Mouse (Mus musculus) intestine, embryonic 14.5 days (tissue): ENCODE results near the gene Slc25a41. TPM values are rescaled to one million over a fixed set of nuclear protein-coding genes. Genes with fewer than 3 reads are reported as not detected.

Experiments
- ATAC-seq: fragments of 200-750 bp; cut with Nextera tagmentation; replicated peaks from 2 replicates; pipeline ENCODE4 v1.8.0; 2017; ENCODE audit warnings: low read depth, moderate number of reproducible peaks, moderate TSS enrichment, moderate library complexity; ENCODE audit not compliant: low FRiP score, low TSS enrichment
- DNase-seq: peaks from one replicate; pipeline ENCODE4 v3.0.0-alpha.2; 2018; ENCODE audit warnings: low spot score
- H3K27ac ChIP-seq: fragments of 300-500 bp; sonication (generic); 2 replicates; pipeline ENCODE4 v1.5.1; 2014; ENCODE audit warnings: low read depth, mild to moderate bottlenecking, control low read depth
- H3K27me3 ChIP-seq: fragments of 300-500 bp; sonication (generic); replicated peaks from 2 replicates; pipeline ENCODE4 v1.6.1; 2014; ENCODE audit warnings: low read length, control low read depth; ENCODE audit not compliant: control insufficient read depth, insufficient read depth
- H3K36me3 ChIP-seq: fragments of 300-500 bp; sonication (generic); 2 replicates; pipeline ENCODE4 v1.6.1; 2014; ENCODE audit warnings: low read length, control low read depth; ENCODE audit not compliant: control insufficient read depth, insufficient read depth
- H3K4me1 ChIP-seq: fragments of 300-500 bp; sonication (generic); replicated peaks from 2 replicates; pipeline ENCODE4 v1.6.1; 2014; ENCODE audit warnings: low read length, control low read depth, mixed read lengths; ENCODE audit not compliant: control insufficient read depth, insufficient read depth
- H3K4me2 ChIP-seq: fragments of 300-500 bp; sonication (generic); 2 replicates; pipeline ENCODE4 v1.6.1; 2014; ENCODE audit warnings: low read length
- H3K4me3 ChIP-seq: fragments of 300-500 bp; sonication (generic); 2 replicates; pipeline ENCODE4 v1.5.1; 2014; ENCODE audit warnings: low read depth, low read length, control low read depth, mixed read lengths
- H3K9ac ChIP-seq: fragments of 300-500 bp; sonication (generic); 2 replicates; pipeline ENCODE4 v1.6.1; 2014; ENCODE audit warnings: mild to moderate bottlenecking, low read length
- H3K9me3 ChIP-seq: fragments of 300-500 bp; sonication (generic); 2 replicates; pipeline ENCODE4 v1.6.1; 2016; ENCODE audit warnings: low read length, control low read depth; ENCODE audit not compliant: control insufficient read depth
- WGBS: fragments of 180-500 bp; shearing (Covaris S2); extraction: QIAGEN DNeasy Blood & Tissue Kit; methylation state at CpG from one replicate; pipeline ENCODE4 v1.1.7; 2014; 5-methylcytosine and 5-hydroxymethylcytosine counted together
- polyA plus RNA-seq: library from polyadenylated mRNA; unstranded; fragments of >200 nt; fragmentation: Nextera tagmentation; extraction: Ambion mirVana; gene quantifications from 2 replicates; pipeline ENCODE4 v1.2.1, GENCODE M21; 2014

Slc25a41 gene
- polyA plus RNA-seq, 1 experiment from 2014 or later = not detected

GRCm38 (mm10) chr17:56996506-56996905, 44.9 kb downstream of the Slc25a41 start:
- 0 out of 2 replicates have a peak, but pooled peaks have one; percentile 2 for ATAC-seq

DNA sequence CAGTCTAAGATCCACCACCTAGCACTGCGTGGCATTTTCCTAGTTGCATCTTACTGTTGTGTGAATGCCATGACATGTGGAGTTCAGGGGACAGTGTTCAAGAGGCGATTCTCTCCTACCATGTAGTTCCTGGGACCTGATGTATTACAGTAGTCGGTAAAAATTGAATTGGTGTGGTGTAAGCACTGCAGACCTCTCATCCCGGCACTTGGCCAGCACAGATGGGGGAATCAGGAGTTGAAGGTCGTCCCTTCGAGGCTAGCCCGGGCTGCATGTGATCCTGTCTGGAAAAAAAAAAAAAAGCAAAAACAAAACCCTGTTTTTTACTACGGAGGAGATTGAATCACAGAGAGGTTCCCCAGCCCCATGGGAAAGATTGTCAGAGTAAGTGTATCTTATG, 46.4 kb downstream of the Slc25a41 start:
- H3K4me3 ChIP-seq = no peak overlapping the region
- no peak overlapping the region for H3K4me2 ChIP-seq
- no peak for DNase-seq
- H3K27ac ChIP-seq = no peak overlapping the region
- peaks cover 61% of the 10 kb centered on the region for H3K36me3 ChIP-seq
- no peak for ATAC-seq
- peaks cover 12% of the 10 kb centered on the region for H3K4me1 ChIP-seq
- H3K9me3 ChIP-seq = no peaks in the 10 kb centered on the region
- H3K27me3 ChIP-seq = no peaks in the 10 kb centered on the region
- WGBS = 87% methylated on average over 8 of the region's 8 CpGs
- no peak overlapping the region for H3K9ac ChIP-seq

More at GRCm38 (mm10) chr17:56996506-56996905, 44.9 kb downstream of the Slc25a41 start:
- WGBS = 73% methylated on average over 2 of the region's 2 CpGs
- Histone ChIP-seq H3K27me3 (no peaks in the 10 kb centered on the region), H3K4me1 (peaks cover 6% of the 10 kb centered on the region), H3K36me3 (peaks cover 61% of the 10 kb centered on the region), H3K4me2 (peak overlapping the region; percentile 65), H3K27ac (no peak overlapping the region), H3K9me3 (no peaks in the 10 kb centered on the region), H3K4me3 (0 out of 2 replicates have a peak overlapping the region, but pooled peaks have one; percentile 76), H3K9ac (no peak overlapping the region)
- no peak for DNase-seq

DNA sequence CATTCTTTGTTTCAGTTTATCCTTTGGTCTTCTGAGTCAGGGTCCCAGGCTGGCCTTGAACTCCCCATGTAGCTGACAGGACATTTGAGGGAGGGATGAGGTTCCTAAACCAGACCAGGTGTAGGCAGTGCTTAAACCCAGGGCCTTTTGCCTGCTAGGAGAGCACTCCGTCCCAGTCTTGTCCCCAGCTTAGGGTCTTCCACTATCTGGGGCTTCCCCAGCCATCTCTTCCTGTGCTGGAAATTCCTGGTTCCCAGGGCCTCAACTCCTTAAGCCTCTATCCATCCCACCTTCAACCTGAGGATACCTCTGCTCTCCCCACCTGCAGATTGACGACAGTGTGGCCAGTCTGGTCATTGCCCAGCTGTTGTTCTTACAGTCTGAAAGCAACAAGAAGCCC, 50.5 kb downstream of the Slc25a41 start:
- DNase-seq (no peak), ATAC-seq (no peak)
- Histone ChIP-seq H3K4me3 (peak overlapping the region; percentile 93), H3K9ac (peak overlapping the region; percentile 83), H3K27me3 (no peaks in the 10 kb centered on the region), H3K4me1 (peaks cover 6% of the 10 kb centered on the region), H3K27ac (no peak overlapping the region), H3K36me3 (peaks cover 45% of the 10 kb centered on the region), H3K9me3 (no peaks in the 10 kb centered on the region), H3K4me2 (peak overlapping the region; percentile 76)
- 77% methylated on average over 2 of the region's 2 CpGs for WGBS

GRCm38 (mm10) chr17:56990115-56990746, 51.2 kb downstream of the Slc25a41 start, which contains the start of gene Clpp:
Clpp (plus strand) TSS chr17:56990305.
- Histone ChIP-seq H3K27me3 (no peaks in the 10 kb centered on the region), H3K4me1 (peaks cover 6% of the 10 kb centered on the region), H3K4me2 (peak within 1 kb of the TSS; percentile 76), H3K27ac (peak within 1 kb of the TSS; percentile 60; the same call in 1 of the 2 replicates), H3K9me3 (no peaks in the 10 kb centered on the region), H3K4me3 (peak within 1 kb of the TSS; percentile 93), H3K9ac (peak within 1 kb of the TSS; percentile 83), H3K36me3 (peaks cover 37% of the 10 kb centered on the region)
- ATAC-seq = peak; percentile 95
- under 1% methylated on average over 52 of the region's 52 CpGs for WGBS
- peak; percentile 97 for DNase-seq

GRCm38 (mm10) chr17:56989467-56990114, 51.9 kb downstream of the Slc25a41 start:
- peak; percentile 90 for ATAC-seq
- H3K4me2 ChIP-seq = peak overlapping the region; percentile 76
- peak overlapping the region; percentile 60; the same call in 1 of the 2 replicates for H3K27ac ChIP-seq
- H3K9ac ChIP-seq = peak overlapping the region; percentile 83
- peak; percentile 65 for DNase-seq
- peaks cover 31% of the 10 kb centered on the region for H3K36me3 ChIP-seq
- H3K4me1 ChIP-seq = peaks cover 6% of the 10 kb centered on the region
- H3K9me3 ChIP-seq = no peaks in the 10 kb centered on the region
- H3K27me3 ChIP-seq = no peaks in the 10 kb centered on the region
- 4% methylated on average over 25 of the region's 25 CpGs for WGBS
- H3K4me3 ChIP-seq = peak overlapping the region; percentile 93

GRCm38 (mm10) chr17:56988921-56989430, 52.5 kb downstream of the Slc25a41 start:
- ATAC-seq (no peak), DNase-seq (no peak)
- Histone ChIP-seq H3K4me3 (peak overlapping the region; percentile 93), H3K27me3 (no peaks in the 10 kb centered on the region), H3K9me3 (no peaks in the 10 kb centered on the region), H3K4me1 (peaks cover 6% of the 10 kb centered on the region), H3K4me2 (peak overlapping the region; percentile 76), H3K9ac (peak overlapping the region; percentile 83; the same call in 1 of the 2 replicates), H3K27ac (no peak overlapping the region), H3K36me3 (peaks cover 25% of the 10 kb centered on the region)
- 76% methylated on average over 7 of the region's 7 CpGs for WGBS

DNA sequence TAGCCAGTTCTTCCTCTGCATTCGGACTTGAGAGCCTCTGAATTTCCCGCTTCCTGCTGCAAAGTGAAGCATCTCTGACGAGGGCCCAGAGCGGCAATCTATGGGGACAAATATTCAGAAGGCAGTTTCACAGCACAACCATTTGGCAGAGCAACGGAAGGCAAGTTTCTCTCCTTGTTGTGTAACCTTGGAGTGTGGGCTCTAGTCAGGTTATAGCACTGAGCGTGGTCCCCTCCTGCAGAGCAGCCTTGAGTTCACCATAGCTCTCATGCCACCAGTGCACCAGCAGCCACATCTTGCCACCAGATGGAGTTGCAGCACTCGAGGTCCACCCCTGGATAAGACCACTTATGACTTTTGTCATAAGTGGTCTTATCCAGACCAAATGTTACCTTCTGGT, 53.0 kb downstream of the Slc25a41 start:
- DNase-seq (no peak), ATAC-seq (no peak)
- no peak overlapping the region for H3K4me2 ChIP-seq
- peaks cover 6% of the 10 kb centered on the region for H3K4me1 ChIP-seq
- no peaks in the 10 kb centered on the region for H3K9me3 ChIP-seq
- no peaks in the 10 kb centered on the region for H3K27me3 ChIP-seq
- H3K9ac ChIP-seq = no peak overlapping the region
- WGBS = 82% methylated on average over 7 of the region's 7 CpGs
- peaks cover 20% of the 10 kb centered on the region for H3K36me3 ChIP-seq
- H3K27ac ChIP-seq = no peak overlapping the region
- H3K4me3 ChIP-seq = no peak overlapping the region

- Histone ChIP-seq H3K4me2 (no peak overlapping the region), H3K9ac (no peak overlapping the region), H3K27me3 (no peaks in the 10 kb centered on the region), H3K4me1 (peaks cover 6% of the 10 kb centered on the region), H3K9me3 (no peaks in the 10 kb centered on the region), H3K27ac (no peak overlapping the region), H3K36me3 (no peaks in the 10 kb centered on the region), H3K4me3 (no peak overlapping the region)
- WGBS = 87% methylated on average over 3 of the region's 3 CpGs
- no peak for ATAC-seq
- no peak for DNase-seq
Observed at GRCm38 (mm10) chr17:56986105-56986805, 55.2 kb downstream of the Slc25a41 start.
